Mouse (Mus musculus): ENCODE measurements at regions not wholly inside any gene's neighbourhood (a gene's known extent, or its start where the extent isn't known, plus 50 kb on each side); places are given as distances from the start of the nearest gene placed in this dataset.

GRCm38 (mm10) chr8:34696365-34696764 is 584.8 kb upstream of the Gm10131 start:
- TF ChIP-seq CTCF (IDR thresholded peaks at IDR 0.05; ENCODE audit: low read depth) (no peak), EP300 (optimal IDR thresholded peaks at IDR 0.05) (no peak)

All from stomach, postnatal 0 days (tissue).